Mouse (Mus musculus) myocyte (in vitro differentiated cells): ENCODE results near the gene Ddx55.

Experiments
- E2F4 ChIP-seq: IDR thresholded peaks from one replicate; pipeline ENCODE4 v1.6.1; 2011; ENCODE audit warnings: mild to moderate bottlenecking, control low read depth, moderate library complexity; ENCODE audit not compliant: insufficient read depth
- POLR2A ChIP-seq: IDR thresholded peaks from one replicate; pipeline ENCODE4 v1.6.1; 2011; ENCODE audit warnings: low read depth, mild to moderate bottlenecking, control low read depth, moderate library complexity; ENCODE audit not compliant: insufficient read length

DNA sequence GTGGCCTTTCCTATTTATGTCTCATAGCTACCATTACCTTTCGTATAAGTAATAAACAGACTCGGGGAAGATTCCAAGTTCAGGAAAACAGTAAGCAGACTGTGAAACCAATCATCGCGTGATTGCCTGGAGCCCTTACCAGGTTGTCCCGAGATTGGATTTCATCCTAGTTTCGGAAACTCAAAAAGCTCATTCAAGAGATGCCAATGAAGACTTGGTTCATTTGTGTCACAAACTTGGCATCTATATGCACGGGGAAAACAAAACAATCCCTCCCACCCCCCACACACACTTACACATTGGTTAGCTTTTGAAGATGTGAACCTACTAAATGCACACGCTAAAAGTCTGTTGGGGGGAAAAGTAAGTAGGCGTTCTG lies 581 bp upstream of the Ddx55 start:
- TF ChIP-seq POLR2A (no peak), E2F4 (no peak)
